Mouse (Mus musculus): ENCODE data around the gene Rnf123.
A peak's percentile ranks its signal among the peaks of the same experiment; 100 is the strongest.

The Rnf123 gene

GRCm38 (mm10) chr9:108062142-108062541 lies 21.0 kb downstream of the Rnf123 start:
- no peak for DNase-seq (ENCODE audit: low read depth, low spot score)

- DNase-seq (ENCODE audit: low read depth, low spot score): no peak
These were observed 24.9 kb downstream of the Rnf123 start for GRCm38 (mm10) chr9:108058291-108058690.

DNA sequence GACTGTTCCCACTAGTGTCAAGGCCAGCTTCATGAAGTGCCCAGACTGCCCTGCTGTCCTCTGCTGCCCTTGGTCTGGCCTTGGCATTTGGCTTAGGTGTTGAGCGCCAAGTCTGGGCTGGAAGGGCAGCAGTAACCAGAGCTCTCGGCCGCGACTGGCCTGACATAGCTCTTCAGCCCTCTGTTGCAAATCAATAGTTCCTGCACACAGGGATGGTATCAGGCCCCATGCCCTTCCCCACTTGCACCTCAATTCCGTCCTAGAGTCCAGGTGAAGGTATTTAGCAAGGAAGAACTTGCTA lies 25.9 kb downstream of the Rnf123 start:
- no peak for DNase-seq (ENCODE audit: low read depth, low spot score)

DNA sequence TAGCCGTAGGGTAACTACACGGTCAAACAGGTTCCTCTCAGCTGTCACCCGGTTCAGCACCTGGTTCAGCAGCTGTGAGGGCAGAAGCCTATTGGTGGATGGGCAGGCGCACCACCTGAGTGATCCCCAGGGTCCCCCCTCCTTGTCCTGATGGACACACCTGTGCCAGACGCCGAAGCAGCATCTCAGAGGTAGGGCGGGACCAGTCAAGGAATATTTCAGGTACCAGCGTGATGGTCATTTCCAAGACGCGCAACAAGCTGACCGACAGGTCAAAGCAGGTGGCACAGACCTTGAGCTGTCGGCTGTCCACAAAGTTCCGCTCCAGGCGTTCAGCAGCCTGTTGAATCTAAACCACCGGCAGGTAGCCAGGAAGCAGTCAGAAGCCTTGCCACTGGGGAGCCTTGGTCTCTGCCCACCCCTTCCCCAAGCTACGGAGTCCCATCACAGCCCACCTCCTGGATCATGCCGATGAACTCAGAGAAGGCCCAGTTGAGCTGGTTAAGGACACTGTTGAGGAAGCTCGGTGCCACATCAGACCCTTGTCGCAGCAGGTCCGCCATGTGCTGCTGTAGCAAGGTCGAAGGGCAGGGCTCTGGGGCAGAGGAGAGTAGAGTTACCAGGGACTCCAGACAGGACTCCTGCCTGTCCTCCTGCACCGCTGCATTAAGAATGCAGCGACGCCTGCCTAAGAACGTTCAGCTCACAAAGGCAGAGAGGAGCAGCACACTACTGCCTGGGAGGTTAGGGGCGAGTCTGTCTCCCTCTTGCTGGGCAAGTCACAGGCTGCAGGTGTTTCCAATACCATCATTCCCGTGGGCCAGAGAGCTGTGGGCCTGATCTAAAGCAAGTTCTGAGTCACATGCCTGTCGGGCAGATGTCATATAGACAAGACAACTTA lies 26.5 kb downstream of the Rnf123 start:
- DNase-seq (ENCODE audit: low read depth, low spot score): no peak

- no peak for DNase-seq (ENCODE audit: low read depth, low spot score)
These were observed 27.4 kb downstream of the Rnf123 start for GRCm38 (mm10) chr9:108055661-108056237.

DNA sequence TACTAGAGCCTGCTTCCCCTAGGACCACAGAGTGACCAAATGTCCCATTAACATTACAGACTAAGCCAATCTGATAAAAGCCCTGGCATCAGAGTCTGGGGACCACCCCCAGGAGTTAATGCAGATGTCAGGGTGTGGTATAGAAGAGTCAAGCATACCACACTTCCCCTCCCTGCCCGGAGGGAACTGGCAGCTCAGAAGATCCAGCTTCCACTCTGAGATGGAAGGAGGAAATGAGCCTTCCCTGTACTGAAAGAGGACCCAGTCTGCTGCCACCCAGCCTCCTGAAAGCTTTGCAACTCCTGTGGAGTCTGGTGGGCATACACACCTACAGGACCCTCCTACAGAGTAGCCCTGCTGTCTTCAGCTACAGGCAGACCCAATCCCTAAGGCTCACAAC lies 28.1 kb downstream of the Rnf123 start:
- DNase-seq (ENCODE audit: low read depth, low spot score): no peak

DNA sequence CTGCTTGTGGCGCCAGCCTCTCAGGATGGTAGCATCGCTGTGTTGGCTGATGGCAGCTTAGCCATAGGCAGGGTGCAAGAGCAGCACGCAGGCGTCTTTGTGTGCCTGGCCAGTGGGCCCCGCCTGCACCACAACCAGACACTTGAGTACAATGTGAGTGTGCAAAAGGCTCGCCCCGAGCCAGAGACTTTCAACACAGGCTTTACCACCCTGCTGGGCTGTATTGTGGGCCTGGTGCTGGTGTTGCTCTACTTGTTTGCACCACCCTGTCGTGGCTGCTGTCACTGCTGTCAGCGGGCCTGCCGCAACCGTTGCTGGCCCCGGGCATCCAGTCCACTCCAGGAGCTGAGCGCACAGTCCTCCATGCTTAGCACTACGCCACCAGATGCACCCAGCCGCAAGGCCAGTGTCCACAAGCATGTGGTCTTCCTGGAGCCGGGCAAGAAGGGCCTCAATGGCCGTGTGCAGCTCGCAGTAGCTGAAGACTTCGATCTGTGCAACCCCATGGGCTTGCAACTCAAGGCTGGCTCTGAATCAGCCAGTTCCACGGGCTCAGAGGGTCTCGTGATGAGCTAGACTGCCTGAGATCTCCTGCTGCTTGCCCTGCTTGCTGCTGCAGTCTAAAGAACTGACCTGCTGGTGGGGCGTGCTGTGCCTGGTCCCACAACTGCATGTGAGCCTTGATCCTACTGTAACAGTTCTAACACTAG lies 28.7 kb downstream of the Rnf123 start:
- no peak for DNase-seq (ENCODE audit: low read depth, low spot score)

- DNase-seq (ENCODE audit: low read depth, low spot score): no peak
These were observed 29.4 kb downstream of the Rnf123 start for GRCm38 (mm10) chr9:108053665-108054225.

- DNase-seq (ENCODE audit: low read depth, low spot score): peak; percentile 80
These were observed 30.1 kb downstream of the Rnf123 start, which contains the start of gene Amigo3 for GRCm38 (mm10) chr9:108052885-108053664. TSS of gene Amigo3 (plus strand) at chr9:108053159.

DNA sequence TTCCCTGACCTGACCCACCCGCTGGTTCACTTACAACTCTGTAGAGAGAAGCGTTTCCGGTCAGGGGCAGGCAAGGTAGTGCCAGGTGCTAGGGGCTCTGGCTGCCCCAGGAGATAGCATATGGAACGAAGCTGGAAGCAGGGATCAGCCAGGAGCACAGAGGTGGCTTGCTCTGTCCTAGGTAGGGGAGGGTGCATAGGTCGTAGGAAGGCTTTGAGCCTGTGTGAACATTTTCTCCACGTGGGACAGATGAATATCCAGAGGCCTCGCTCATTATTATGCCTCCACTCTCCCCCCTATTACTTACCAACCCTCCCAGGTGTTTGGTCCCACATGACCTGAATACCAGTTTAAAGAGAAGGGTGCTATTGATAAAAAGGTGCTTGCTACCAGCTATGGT lies 30.7 kb downstream of the Rnf123 start:
- DNase-seq (ENCODE audit: low read depth, low spot score): no peak

DNA sequence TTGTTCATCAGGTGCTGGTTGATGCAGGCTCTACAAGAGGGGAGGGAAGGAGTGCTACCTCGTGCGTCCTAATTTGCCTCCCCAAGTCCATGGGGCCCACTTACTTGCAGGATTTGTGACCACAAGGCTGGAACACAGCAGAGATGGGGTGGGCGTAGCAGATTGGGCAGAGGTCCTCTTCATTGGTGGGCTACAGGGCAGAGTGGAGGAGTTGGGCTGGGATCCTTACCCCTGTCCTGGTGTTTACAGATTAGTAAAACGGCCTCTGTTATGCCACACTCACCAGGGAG lies 31.3 kb downstream of the Rnf123 start:
- no peak for DNase-seq (ENCODE audit: low read depth, low spot score)

- no peak for DNase-seq (ENCODE audit: low read depth, low spot score)
These were observed 31.8 kb downstream of the Rnf123 start for GRCm38 (mm10) chr9:108051184-108051930.

DNA sequence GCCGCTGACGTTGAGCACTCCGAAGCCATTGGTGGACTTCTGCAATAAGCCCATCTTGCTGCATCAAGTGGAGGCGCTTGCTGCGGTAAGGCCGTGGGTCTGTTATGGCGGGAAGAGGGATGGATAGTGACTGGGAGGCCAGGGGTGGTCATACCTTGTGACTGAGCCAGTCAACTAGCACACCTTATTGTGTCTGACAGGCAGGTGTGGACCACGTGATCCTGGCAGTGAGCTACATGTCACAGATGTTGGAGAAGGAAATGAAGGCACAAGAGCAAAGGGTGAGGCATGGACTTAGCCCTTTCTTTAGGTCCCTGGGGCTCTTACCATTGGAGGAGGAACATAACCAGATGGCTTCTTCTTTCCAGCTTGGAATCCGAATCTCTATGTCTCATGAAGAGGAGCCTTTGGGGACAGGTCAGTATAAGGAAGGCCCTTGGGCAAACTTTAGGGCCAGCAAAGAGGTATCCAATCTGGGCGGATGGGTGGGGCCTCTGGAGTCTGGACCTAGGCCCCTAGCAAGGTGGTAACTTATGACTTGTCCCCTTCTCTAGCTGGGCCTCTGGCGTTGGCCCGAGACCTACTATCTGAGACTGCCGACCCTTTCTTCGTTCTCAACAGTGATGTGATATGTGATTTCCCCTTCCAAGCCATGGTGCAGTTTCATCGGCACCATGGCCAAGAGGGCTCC lies 33.4 kb downstream of the Rnf123 start:
- DNase-seq (ENCODE audit: low read depth, low spot score): no peak

DNA sequence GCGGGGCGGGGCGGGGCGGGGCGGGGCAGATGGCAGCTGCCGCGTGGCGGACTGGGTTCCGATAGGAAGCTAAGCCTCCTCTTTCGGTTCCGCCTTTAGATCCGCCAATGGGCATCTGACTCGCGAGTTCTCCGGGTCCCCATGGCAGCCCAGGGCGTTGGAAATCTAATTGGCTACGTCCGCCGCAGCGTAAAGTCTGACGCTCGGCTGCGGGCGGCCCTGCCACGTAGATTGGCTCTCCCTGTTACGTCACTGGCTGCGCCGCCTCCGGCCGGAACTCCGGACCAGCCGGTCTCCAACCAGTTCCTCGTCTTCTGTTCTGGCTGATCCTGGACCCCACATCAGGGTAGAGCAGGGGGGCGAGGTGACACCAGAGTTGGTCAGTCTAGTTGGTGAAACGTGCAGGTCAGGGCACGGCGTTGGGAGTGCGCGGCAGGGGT lies 34.1 kb downstream of the Rnf123 start, which contains the start of gene Gmppb:
TSS of gene Gmppb (plus strand) at position 227 of the 440 bp plus-strand sequence.
- DNase-seq (ENCODE audit: low read depth, low spot score): peak; percentile 77

GRCm38 (mm10) chr9:108048566-108048955 lies 34.6 kb downstream of the Rnf123 start:
- DNase-seq (ENCODE audit: low read depth, low spot score): no peak

GRCm38 (mm10) chr9:108047601-108048565 lies 35.3 kb downstream of the Rnf123 start:
- DNase-seq (ENCODE audit: low read depth, low spot score): no peak

DNA sequence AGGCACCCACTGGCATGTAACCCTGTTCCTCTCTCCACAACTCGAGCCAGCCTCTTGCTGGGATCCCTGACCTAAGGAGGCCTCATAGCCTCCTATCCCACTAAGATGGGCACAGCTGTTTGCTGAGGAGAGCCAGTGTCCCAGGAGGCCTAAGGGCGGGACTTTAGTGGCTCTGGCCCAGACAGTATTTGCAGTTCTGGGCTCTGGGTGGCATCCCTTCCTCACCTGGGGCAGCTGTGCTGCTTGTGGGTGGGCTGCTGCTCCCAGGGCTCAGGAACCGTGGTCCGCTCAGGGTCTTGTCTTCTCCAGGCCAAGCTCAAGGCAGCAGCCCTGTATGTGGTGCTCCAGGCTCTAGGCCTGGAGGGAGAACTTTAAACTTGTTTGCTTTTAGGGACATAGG lies 36.6 kb downstream of the Rnf123 start:
- DNase-seq (ENCODE audit: low read depth, low spot score): no peak

DNA sequence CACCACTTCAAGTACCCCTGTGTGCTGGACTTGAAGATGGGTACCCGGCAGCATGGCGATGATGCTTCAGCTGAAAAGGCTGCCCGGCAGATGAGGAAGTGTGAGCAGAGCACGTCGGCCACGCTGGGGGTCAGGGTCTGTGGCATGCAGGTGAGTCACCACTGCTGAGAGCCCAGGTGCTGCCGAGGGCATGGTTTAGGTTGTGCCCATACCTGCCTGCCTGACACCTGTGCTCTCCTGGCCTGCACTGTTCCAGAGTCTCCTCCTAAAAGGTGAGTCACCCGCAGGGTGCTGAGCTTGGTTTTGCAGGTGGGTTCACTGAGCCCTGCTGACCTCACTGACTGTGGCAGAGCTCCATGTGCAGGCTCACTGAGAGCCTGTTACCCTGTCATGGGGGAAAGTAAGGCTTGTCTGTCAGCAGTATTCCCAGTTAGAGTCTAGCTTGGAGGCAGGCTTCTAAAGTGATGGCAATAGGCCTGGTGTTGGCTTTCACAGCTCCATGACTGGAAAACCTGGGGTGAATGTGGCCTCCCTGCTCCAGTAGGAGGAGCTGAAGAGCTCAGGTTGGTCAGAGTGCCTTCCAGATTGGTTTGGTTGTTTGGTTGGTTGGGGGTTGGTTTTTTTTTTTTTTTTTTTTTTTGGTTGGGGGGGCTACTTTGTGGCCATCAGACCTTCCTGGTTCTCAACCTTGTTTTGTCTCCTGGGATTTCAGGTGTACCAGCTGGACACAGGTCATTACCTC lies 38.2 kb downstream of the Rnf123 start:
- DNase-seq (ENCODE audit: low read depth, low spot score): no peak
